21 mouse cellular contexts compared by ENCODE assay signal in genomic region chr7:129922291-129922690, GRCm38 (mm10).
DNase-seq lines count a peak whose midpoint lies in the region; ATAC-seq and TF ChIP-seq lines count a peak whose summit lies in the region.
"Had no signal": no experiment of that assay in that cellular context is flagged by ENCODE, and none has a peak within 500 bp of the region (broad histone marks: within the 10 kb centered on the region; RNA-seq: fewer than 3 reads in every experiment).

No protein-coding gene starts in this region.

- no peak overlapping the region for H3K9ac ChIP-seq in midbrain, embryonic 16.5 days (ENCODE audit: low read depth, low read length)
- no peak overlapping the region for H3K9ac ChIP-seq in hindbrain, postnatal 0 days (replicated peaks; ENCODE audit: low read length)
- H3K9ac ChIP-seq: limb, embryonic 13.5 days; liver, embryonic 14.5 days had no signal

- peaks cover 19% of the 10 kb centered on the region for H3K4me1 ChIP-seq in midbrain, embryonic 10.5 days
- no peaks in the 10 kb centered on the region for H3K4me1 ChIP-seq in midbrain, embryonic 16.5 days (ENCODE audit: control insufficient read depth, insufficient read depth, low read length)
- no peaks in the 10 kb centered on the region; the same call in 1 of the 2 replicates for H3K4me1 ChIP-seq in hindbrain, postnatal 0 days (ENCODE audit: insufficient read depth, low read length)

- no peak overlapping the region for H3K4me2 ChIP-seq in midbrain, embryonic 16.5 days (ENCODE audit: low read length)
- H3K4me2 ChIP-seq in hindbrain, postnatal 0 days (ENCODE audit: low read depth, low read length): no peak overlapping the region
- H3K4me2 ChIP-seq: limb, embryonic 13.5 days had no signal

- no peaks in the 10 kb centered on the region for H3K27me3 ChIP-seq in midbrain, embryonic 10.5 days (ENCODE audit: low read depth, poor library complexity, severe bottlenecking)
- no peaks in the 10 kb centered on the region for H3K27me3 ChIP-seq in midbrain, embryonic 16.5 days (ENCODE audit: control insufficient read depth, insufficient read depth, low read depth, low read length)
- H3K27me3 ChIP-seq in hindbrain, postnatal 0 days (ENCODE audit: insufficient read depth, low read length): no peaks in the 10 kb centered on the region
- H3K27me3 ChIP-seq: limb, embryonic 13.5 days had no signal

- no peak for ATAC-seq in midbrain, embryonic 16.5 days
- peak; percentile 74 for ATAC-seq in hindbrain, postnatal 0 days
- ATAC-seq in inflammation-experienced regulatory T-cells, adult 6 months: no peak
- ATAC-seq: CD4-positive, CD25-positive, alpha-beta regulatory T cell, adult 4 months had no signal

- no peak for TF ChIP-seq CTCF in hindbrain, postnatal 0 days (IDR thresholded peaks at IDR 0.05; ENCODE audit: low read depth)

- H3K4me3 ChIP-seq in midbrain, embryonic 10.5 days: no peak overlapping the region
- no peak overlapping the region for H3K4me3 ChIP-seq in midbrain, embryonic 16.5 days (ENCODE audit: low read depth, low read length)
- H3K4me3 ChIP-seq in hindbrain, postnatal 0 days (ENCODE audit: low read length): no peak overlapping the region
- H3K4me3 ChIP-seq: heart, adult 2 months; limb, embryonic 13.5 days; myocyte had no signal

- 77% methylated on average over 7 of the region's 7 CpGs for WGBS in midbrain, embryonic 10.5 days
- 34% methylated on average over 7 of the region's 7 CpGs for WGBS in midbrain, embryonic 16.5 days
- WGBS in hindbrain, postnatal 0 days: 44% methylated on average over 7 of the region's 7 CpGs

- H3K27ac ChIP-seq in midbrain, embryonic 10.5 days (replicated peaks): 0 out of 2 replicates have a peak overlapping the region, but pooled peaks have one; percentile 50
- no peak overlapping the region for H3K27ac ChIP-seq in midbrain, embryonic 16.5 days (ENCODE audit: low read length)
- no peak overlapping the region for H3K27ac ChIP-seq in hindbrain, postnatal 0 days
- H3K27ac ChIP-seq: heart, adult 2 months; liver, embryonic 14.5 days had no signal

- H3K9me3 ChIP-seq in midbrain, embryonic 10.5 days (replicated peaks): no peaks in the 10 kb centered on the region
- H3K9me3 ChIP-seq in midbrain, embryonic 16.5 days (replicated peaks; ENCODE audit: control insufficient read depth, low read length, poor library complexity, severe bottlenecking): no peaks in the 10 kb centered on the region
- no peaks in the 10 kb centered on the region for H3K9me3 ChIP-seq in hindbrain, postnatal 0 days (ENCODE audit: low read length)

- DNase-seq in embryo, embryonic 10.5 days (ENCODE audit: low spot score): peak; percentile 13
- no peak for DNase-seq in embryo, embryonic 10 days (ENCODE audit: low spot score)
- DNase-seq in midbrain, embryonic 10.5 days (ENCODE audit: low spot score): no peak
- peak; percentile 12 for DNase-seq in hindbrain, postnatal 0 days (ENCODE audit: low spot score)
- no peak for DNase-seq in right cerebral cortex, postnatal 25 days
- no peak for DNase-seq in yolk sac, embryonic 10.5 days (ENCODE audit: low spot score)
- DNase-seq: adrenal gland, adult 2 months; cerebellum, adult 11 months; gastrocnemius, postnatal 10 days; heart, adult 2 months; kidney, adult 2 months; kidney, postnatal 14 days; layer of hippocampus, adult 9-11 months; right cerebral cortex, adult 18-20 months had no signal

- H3K36me3 ChIP-seq in midbrain, embryonic 10.5 days: no peaks in the 10 kb centered on the region
- H3K36me3 ChIP-seq in midbrain, embryonic 16.5 days (ENCODE audit: control insufficient read depth, insufficient read depth, low read length): no peaks in the 10 kb centered on the region
- H3K36me3 ChIP-seq in hindbrain, postnatal 0 days (ENCODE audit: insufficient read depth, low read length): no peaks in the 10 kb centered on the region
- H3K36me3 ChIP-seq: G1E; limb, embryonic 13.5 days had no signal

Comparison
In these comparisons a context has a peak if more than half of its experiments do, and no peak if none do; other contexts are left out.
1. DNase-seq: peak in embryo, embryonic 10.5 days (single experiment) and hindbrain, postnatal 0 days (single experiment); none in embryo, embryonic 10 days (single experiment), midbrain, embryonic 10.5 days (single experiment), right cerebral cortex, postnatal 25 days (single experiment) and yolk sac, embryonic 10.5 days (single experiment).